Mouse (Mus musculus) limb, embryonic 11.5 days (tissue): ENCODE data around the gene Krtap13. TPM values are rescaled to one million over a fixed set of nuclear protein-coding genes. Genes with fewer than 3 reads are reported as not detected.
"Not testable (repeated sequence)": the region's sequence is repeated elsewhere in the genome, so short reads cannot be mapped to it uniquely, and the experiment has no call there.

Experiments used
- ATAC-seq: fragments of 200-750 bp; cut with Nextera tagmentation; 2 replicates; pipeline ENCODE4 v1.8.0; 2017; ENCODE audit warnings: low read depth; ENCODE audit not compliant: insufficient number of reproducible peaks, low FRiP score, low TSS enrichment
- DNase-seq: peaks from one replicate; pipeline ENCODE4 v3.0.0-alpha.2; 2015; ENCODE audit warnings: low spot score
- H3K27ac ChIP-seq: fragments of 300-500 bp; sonication (generic); replicated peaks from 2 replicates; pipeline ENCODE4 v1.5.1; 2014; ENCODE audit warnings: low read depth, mild to moderate bottlenecking, low read length
- H3K27me3 ChIP-seq: fragments of 300-500 bp; sonication (generic); 2 replicates; pipeline ENCODE4 v1.6.1; 2014; ENCODE audit warnings: mild to moderate bottlenecking, low read length, mixed read lengths; ENCODE audit not compliant: control insufficient read depth, insufficient read depth
- H3K36me3 ChIP-seq: fragments of 300-500 bp; sonication (generic); 2 replicates; pipeline ENCODE4 v1.6.1; 2014; ENCODE audit warnings: mild to moderate bottlenecking, low read length, moderate library complexity, mixed read lengths; ENCODE audit not compliant: control insufficient read depth, insufficient read depth
- H3K4me1 ChIP-seq: fragments of 300-500 bp; sonication (generic); 2 replicates; pipeline ENCODE4 v1.6.1; 2014; ENCODE audit warnings: low read length, mixed read lengths; ENCODE audit not compliant: control insufficient read depth, insufficient read depth
- H3K4me2 ChIP-seq: fragments of 300-500 bp; sonication (generic); 2 replicates; pipeline ENCODE4 v1.6.1; 2014; ENCODE audit warnings: low read depth, mild to moderate bottlenecking, moderate library complexity; ENCODE audit not compliant: severe bottlenecking
- H3K4me3 ChIP-seq: fragments of 300-500 bp; sonication (generic); 2 replicates; pipeline ENCODE4 v1.5.1; 2014; ENCODE audit warnings: low read depth, low read length
- H3K9ac ChIP-seq: fragments of 300-500 bp; sonication (generic); 2 replicates; pipeline ENCODE4 v1.6.1; 2014; ENCODE audit warnings: mild to moderate bottlenecking, low read length
- H3K9me3 ChIP-seq: fragments of 300-500 bp; sonication (generic); 2 replicates; pipeline ENCODE4 v1.6.1; 2016; ENCODE audit warnings: low read length; ENCODE audit not compliant: control insufficient read depth
- WGBS: fragments of 180-500 bp; shearing (Covaris S2); extraction: QIAGEN DNeasy Blood & Tissue Kit; methylation state at CpG from one replicate; pipeline ENCODE4 v1.1.7; 2014; 5-methylcytosine and 5-hydroxymethylcytosine counted together
- polyA plus RNA-seq: library from polyadenylated mRNA; unstranded; fragments of >200 nt; fragmentation: Nextera tagmentation; extraction: Ambion mirVana; gene quantifications from 2 replicates; pipeline ENCODE4 v1.2.1, GENCODE M21; 2014

The Krtap13 gene
- polyA plus RNA-seq = not detected in 2 replicates

- H3K4me1 ChIP-seq, H3K9me3 ChIP-seq, H3K27ac ChIP-seq, H3K4me3 ChIP-seq, DNase-seq, H3K9ac ChIP-seq, H3K27me3 ChIP-seq, H3K36me3 ChIP-seq, H3K4me2 ChIP-seq, ATAC-seq: not testable (repeated sequence)
- 87% methylated on average over 3 of the region's 3 CpGs for WGBS
Measured at GRCm38 (mm10) chr16:88751535-88751934, at the start of gene Krtap13. Gene Krtap13, minus strand, starts transcription at chr16:88751635.

GRCm38 (mm10) chr16:88786786-88787185 is 35.4 kb upstream of the Krtap13 start:
- DNase-seq (no peak), ATAC-seq (no peak)
- H3K27ac ChIP-seq = no peak overlapping the region
- H3K9me3 ChIP-seq = no peaks in the 10 kb centered on the region
- no peak overlapping the region for H3K9ac ChIP-seq
- no peaks in the 10 kb centered on the region for H3K27me3 ChIP-seq
- H3K4me3 ChIP-seq = no peak overlapping the region
- H3K4me1 ChIP-seq = no peaks in the 10 kb centered on the region
- no peaks in the 10 kb centered on the region for H3K36me3 ChIP-seq
- 62% methylated on average over 2 of the region's 2 CpGs for WGBS
- H3K4me2 ChIP-seq = no peak overlapping the region

GRCm38 (mm10) chr16:88777596-88777995 is 26.2 kb upstream of the Krtap13 start, which contains the start of gene Gm5965:
Gene Gm5965, plus strand, starts transcription at chr16:88777896.
- Histone ChIP-seq H3K9me3 (no peaks in the 10 kb centered on the region), H3K9ac (no peak within 1 kb of the TSS), H3K4me2 (no peak within 1 kb of the TSS), H3K4me1 (no peaks in the 10 kb centered on the region), H3K36me3 (no peaks in the 10 kb centered on the region), H3K27me3 (no peaks in the 10 kb centered on the region), H3K27ac (no peak within 1 kb of the TSS), H3K4me3 (no peak within 1 kb of the TSS)
- no peak for DNase-seq
- 87% methylated on average over 6 of the region's 6 CpGs for WGBS
- ATAC-seq = no peak

GRCm38 (mm10) chr16:88774106-88774505 is 22.7 kb upstream of the Krtap13 start, which contains the start of gene 2310057N15Rik:
Gene 2310057N15Rik, minus strand, starts transcription at chr16:88774206.
- ATAC-seq = no peak
- no peak within 1 kb of the TSS for H3K4me3 ChIP-seq
- no peak for DNase-seq
- no peaks in the 10 kb centered on the region for H3K36me3 ChIP-seq
- H3K27me3 ChIP-seq = no peaks in the 10 kb centered on the region
- H3K27ac ChIP-seq = no peak within 1 kb of the TSS
- no peaks in the 10 kb centered on the region for H3K4me1 ChIP-seq
- H3K9me3 ChIP-seq = no peaks in the 10 kb centered on the region
- 85% methylated on average over 2 of the region's 2 CpGs for WGBS
- no peak within 1 kb of the TSS for H3K9ac ChIP-seq
- H3K4me2 ChIP-seq = no peak within 1 kb of the TSS

GRCm38 (mm10) chr16:88758547-88758946 is 7.1 kb upstream of the Krtap13 start, which contains the start of gene 2310034C09Rik:
Gene 2310034C09Rik, plus strand, starts transcription at chr16:88758847.
- DNase-seq, H3K9ac ChIP-seq: not testable (repeated sequence)
- WGBS = 91% methylated on average over 3 of the region's 3 CpGs

GRCm38 (mm10) chr16:88747943-88748342 is 3.5 kb downstream of the Krtap13 start:
- H3K36me3 ChIP-seq = no peaks in the 10 kb centered on the region
- ATAC-seq (no peak), DNase-seq (no peak)
- no peak overlapping the region for H3K4me3 ChIP-seq
- no peak overlapping the region for H3K27ac ChIP-seq
- 50% methylated on average over 4 of the region's 4 CpGs for WGBS
- 0 out of 2 replicates have a peak, but pooled peaks cover 2% of the 10 kb centered on the region for H3K4me1 ChIP-seq
- H3K4me2 ChIP-seq = no peak overlapping the region
- no peaks in the 10 kb centered on the region for H3K27me3 ChIP-seq
- no peaks in the 10 kb centered on the region for H3K9me3 ChIP-seq
- H3K9ac ChIP-seq = no peak overlapping the region

More at GRCm38 (mm10) chr16:88758547-88758946, 7.1 kb upstream of the Krtap13 start, which contains the start of gene 2310034C09Rik:
- not testable (repeated sequence) for H3K27me3 ChIP-seq, H3K9me3 ChIP-seq, H3K4me3 ChIP-seq, H3K4me1 ChIP-seq, H3K4me2 ChIP-seq, H3K36me3 ChIP-seq, H3K27ac ChIP-seq, ATAC-seq

- Histone ChIP-seq H3K9me3 (no peaks in the 10 kb centered on the region), H3K27me3 (no peaks in the 10 kb centered on the region), H3K27ac (no peak overlapping the region), H3K4me1 (0 out of 2 replicates have a peak, but pooled peaks cover 2% of the 10 kb centered on the region), H3K9ac (no peak overlapping the region), H3K36me3 (no peaks in the 10 kb centered on the region), H3K4me2 (no peak overlapping the region), H3K4me3 (no peak overlapping the region)
- ATAC-seq (no peak), DNase-seq (no peak)
- 90% methylated on average over 4 of the region's 4 CpGs for WGBS
Measured at GRCm38 (mm10) chr16:88744750-88745340, 6.6 kb downstream of the Krtap13 start.

GRCm38 (mm10) chr16:88735391-88735790 is 16.0 kb downstream of the Krtap13 start:
- H3K9ac ChIP-seq = no peak overlapping the region
- H3K4me2 ChIP-seq = no peak overlapping the region
- 92% methylated on average over 2 of the region's 2 CpGs for WGBS
- H3K4me1 ChIP-seq = no peaks in the 10 kb centered on the region
- no peak for DNase-seq
- no peak for ATAC-seq
- H3K27ac ChIP-seq = no peak overlapping the region
- no peak overlapping the region for H3K4me3 ChIP-seq
- H3K9me3 ChIP-seq = no peaks in the 10 kb centered on the region
- H3K27me3 ChIP-seq = no peaks in the 10 kb centered on the region
- H3K36me3 ChIP-seq = no peaks in the 10 kb centered on the region
